Mouse (Mus musculus): ENCODE measurements at regions not wholly inside any gene's neighbourhood (a gene's known extent, or its start where the extent isn't known, plus 50 kb on each side); places are given as distances from the start of the nearest gene placed in this dataset.

DNA sequence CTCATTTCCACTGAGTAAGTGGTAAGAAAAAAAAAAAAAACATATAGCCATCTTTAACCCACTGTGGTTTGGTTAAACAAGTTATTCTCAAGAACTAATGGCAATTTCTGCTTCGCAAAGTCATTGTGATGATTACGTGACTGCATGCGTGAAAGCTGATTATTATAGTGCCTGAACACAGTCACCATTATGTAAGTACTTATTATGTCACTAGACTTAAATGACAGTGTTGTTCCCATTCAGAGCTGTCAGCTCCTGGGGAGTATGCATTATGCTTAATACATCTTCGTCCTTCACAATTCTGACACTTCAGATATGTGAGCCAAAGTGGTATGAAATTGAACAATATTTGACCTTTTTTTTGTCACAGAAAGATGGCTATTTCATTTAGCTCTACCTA, 71.3 kb upstream of the Kcnd3 start:
- DNase-seq: no peak

DNA sequence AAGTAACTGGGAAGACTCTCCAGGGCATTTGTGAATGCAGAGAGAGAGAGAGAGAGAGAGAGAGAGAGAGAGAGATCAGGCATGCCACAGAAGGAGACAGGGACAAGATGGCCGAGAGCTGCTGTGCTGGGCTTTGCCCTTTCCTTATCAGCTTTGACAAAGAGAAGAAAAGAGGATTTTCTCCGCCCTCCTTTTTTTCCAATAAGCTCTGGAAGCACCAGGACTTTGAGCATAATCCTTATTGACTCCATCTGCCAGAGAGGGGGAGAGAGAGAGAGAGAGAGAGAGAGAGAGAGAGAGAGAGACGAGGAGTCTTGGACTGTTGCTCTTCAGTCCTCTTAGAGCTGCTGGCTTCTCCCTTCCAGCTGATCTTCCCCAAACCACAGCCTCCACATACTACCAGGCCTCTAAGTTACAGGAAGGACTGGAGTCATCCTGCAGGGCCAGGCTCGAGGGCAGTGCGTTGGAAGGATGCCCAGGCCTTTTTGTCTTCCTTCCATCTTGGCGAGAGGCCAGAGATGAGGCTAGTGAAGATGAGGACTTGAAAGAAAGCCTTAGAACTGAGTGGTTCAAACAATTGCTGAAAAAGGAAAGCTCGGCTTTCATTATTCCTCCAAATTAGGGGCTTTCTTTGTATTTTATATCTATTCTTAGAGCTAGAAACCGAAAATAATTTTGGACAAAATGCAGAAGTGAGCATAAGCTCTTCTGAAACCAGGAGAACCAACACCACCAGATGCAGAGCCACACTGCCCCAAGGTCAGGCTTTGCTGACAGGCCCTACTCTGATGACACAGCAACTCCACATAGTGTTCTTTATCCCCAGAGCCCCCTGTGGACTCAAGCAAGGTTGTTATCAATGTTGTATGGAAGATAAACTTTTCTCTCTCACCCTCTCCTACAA, 59.3 kb upstream of the Kcnd3 start:
- DNase-seq: peak; percentile 54
